Mouse (Mus musculus) naive thymus-derived CD4-positive, alpha-beta T cell, adult 5 months (primary cell): ENCODE data around the gene Gh. TPM values are rescaled to one million over a fixed set of nuclear protein-coding genes. Genes with fewer than 3 reads are reported as not detected.

Experiments used
- polyA plus RNA-seq: library from polyadenylated mRNA; unstranded; fragments of 100-300 nt; shearing (Covaris generic); gene quantifications from one replicate; pipeline ENCODE4 v1.2.1, GENCODE M21; 2017

The Gh gene
- not detected for polyA plus RNA-seq

DNA sequence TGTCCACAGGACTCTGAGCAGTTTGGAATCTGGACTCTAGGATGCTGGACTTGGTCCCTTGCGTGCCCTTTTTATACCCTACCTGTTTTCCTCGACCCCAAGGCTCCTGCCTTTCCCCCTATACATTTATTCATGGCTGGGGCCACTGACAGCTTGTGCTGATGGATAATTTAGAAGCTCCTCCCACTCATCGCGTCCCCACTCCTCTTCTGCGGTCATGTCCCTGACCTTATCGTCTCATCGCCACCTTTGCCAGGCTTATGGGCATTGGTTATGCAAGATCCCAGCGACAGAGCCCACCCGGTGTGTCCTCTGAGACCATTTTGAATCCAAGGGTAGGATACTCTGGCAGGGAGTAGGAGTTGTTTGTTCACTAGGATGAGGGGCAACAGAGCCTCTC lies at the start of gene Gh:
Gene Gh (minus strand): TSS at position 101 of the 400 bp plus-strand sequence.

DNA sequence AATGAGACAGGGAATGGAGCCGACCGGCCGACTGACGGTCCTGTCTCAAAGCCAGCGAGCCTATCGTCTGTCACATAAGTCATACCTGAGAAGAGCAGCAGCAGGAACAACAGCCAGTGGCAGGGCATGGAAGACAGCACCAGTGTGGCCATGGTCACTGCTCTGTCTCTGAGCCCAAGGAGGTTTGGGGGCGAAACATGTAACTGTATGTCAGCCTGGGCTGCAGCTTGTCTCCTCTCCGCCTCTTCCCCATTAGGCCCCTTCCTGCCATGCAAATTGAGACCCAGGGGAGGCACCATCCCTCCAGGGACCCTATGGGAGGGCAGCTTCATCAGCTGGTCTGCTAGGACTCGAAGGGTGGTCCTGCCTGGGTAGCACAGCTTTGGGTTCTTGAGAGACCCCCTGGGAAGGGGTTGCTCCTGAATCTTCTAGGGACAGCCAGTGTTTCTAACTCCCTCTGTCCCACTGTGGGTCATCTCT lies 12.7 kb upstream of the Gh start, which contains the start of gene Cd79b:
Gene Cd79b (minus strand): TSS at position 430 of the 480 bp plus-strand sequence.

DNA sequence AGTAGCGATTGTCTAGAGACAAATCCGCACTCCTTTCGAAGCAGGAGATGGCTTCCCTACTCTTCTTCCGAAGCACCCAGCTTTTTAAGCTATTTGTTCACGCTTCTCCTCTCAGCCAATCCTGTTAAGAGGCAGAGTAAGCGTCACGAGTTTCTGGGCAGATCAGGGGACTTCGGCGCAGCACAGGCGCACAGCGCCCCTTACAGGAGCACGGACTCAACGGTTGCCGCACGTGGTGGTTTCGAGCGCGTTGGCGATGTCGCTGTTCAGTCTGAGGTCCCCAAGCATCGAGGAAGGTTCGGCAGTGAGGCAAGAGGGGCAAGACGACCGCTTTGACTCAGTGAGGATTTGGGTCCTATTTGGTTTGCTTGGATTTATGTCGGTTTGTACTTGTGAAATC lies 25.2 kb downstream of the Gh start, which contains the start of gene Tcam1:
Gene Tcam1 (plus strand): TSS at position 219 of the 400 bp plus-strand sequence.

DNA sequence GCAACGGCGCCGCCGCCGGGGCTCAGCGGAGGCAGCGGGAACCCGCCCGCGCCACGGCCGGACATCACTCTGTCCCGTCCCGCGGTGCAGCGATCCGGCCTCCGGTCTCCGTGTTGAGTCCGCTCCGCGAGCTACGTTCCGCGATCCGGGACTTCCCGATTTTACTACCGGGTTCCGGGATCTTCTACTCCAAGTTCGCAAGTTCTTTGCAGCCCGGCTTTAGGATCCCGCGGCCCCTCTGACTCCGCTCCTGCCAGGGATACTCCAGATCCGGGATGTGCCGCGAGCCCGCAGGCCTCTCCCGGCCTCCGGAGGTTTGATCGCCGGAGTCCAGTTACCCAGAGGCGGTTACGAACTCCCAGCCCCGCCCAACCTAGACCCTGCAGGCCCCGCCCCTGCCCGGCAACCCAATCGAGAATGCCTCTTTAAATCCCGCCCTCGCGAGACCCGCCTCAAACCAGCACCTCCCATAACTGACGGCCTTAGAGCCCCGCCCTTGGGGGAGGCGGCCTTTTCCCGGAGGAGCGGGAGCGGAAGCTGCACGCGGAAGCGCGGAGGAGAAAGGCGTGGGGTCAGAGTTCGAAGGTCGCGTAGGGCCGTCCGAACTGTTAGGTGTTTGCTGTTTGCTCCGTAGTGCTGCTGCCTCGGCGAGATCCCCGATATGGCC lies 28.9 kb downstream of the Gh start, which contains the start of gene Smarcd2:
Gene Smarcd2 (minus strand): TSS at position 329 of the 667 bp plus-strand sequence.

DNA sequence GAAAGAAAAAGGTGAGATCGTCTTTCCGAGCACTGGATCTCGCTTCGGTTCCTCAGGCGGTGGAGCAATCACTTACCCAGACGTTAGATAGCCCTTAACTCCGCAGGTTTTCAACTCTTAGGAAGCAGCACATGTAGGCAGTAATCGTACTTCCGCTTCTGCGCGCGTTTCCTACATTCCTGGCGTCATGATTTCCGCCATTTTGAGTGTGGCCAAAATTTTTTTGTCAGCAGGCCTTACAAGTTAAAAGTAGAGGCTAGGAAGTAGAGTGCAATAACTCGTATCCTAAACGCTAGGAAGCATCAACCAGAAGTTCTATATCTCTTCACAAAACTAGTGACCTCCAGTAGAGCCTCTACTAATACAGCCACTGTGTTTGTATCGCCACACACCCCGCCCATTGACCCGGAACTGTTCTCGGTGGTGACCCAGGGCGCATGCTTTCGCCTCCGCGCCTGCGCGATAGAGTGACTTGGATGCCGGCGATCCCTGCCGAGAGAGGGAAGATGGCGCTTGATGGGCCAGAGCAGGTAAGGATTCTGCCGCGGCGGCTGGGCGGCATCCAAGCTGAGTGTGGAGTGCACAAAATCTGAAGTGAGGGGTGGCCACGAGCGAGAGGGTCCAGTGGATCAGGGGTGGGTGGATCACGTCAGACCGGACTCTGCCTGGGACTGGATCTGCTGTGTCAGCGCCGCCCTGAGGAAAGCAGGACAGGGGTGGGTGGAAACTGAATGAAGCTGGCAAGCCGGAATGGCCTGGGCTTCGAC lies 45.8 kb downstream of the Gh start, which contains the start of the genes Ftsj3 and Psmc5:
Gene Ftsj3 (minus strand): TSS at position 395 of the 767 bp plus-strand sequence.
Gene Psmc5 (plus strand): TSS at position 470 of the 767 bp plus-strand sequence.

Other genes starting within 250 kb of the Gh start
- gene Taco1, start 235.8 kb downstream of the Gh start, polyA plus RNA-seq, result 7.3 TPM
- gene Map3k3, start 217.3 kb downstream of the Gh start, polyA plus RNA-seq, result 201 TPM
- gene Gm10840, start 141.0 kb downstream of the Gh start, polyA plus RNA-seq, result 1.7 TPM
- 1,361 TPM for gene Limd2, start 141.0 kb downstream of the Gh start, polyA plus RNA-seq
- 26.2 TPM for gene Strada, start 99.7 kb downstream of the Gh start, polyA plus RNA-seq
- 71.3 TPM for gene Ccdc47, start 85.5 kb downstream of the Gh start, polyA plus RNA-seq
- gene Ddx42, start 84.9 kb downstream of the Gh start, polyA plus RNA-seq, result 124 TPM
- gene Ftsj3, start 45.8 kb downstream of the Gh start, polyA plus RNA-seq, result 94.9 TPM
- gene Psmc5, start 45.7 kb downstream of the Gh start, polyA plus RNA-seq, result 148 TPM
- gene Smarcd2, start 28.9 kb downstream of the Gh start, polyA plus RNA-seq, result 141 TPM
- not detected for gene Tcam1, start 25.2 kb downstream of the Gh start, polyA plus RNA-seq
- gene Cd79b, start 12.9 kb upstream of the Gh start, polyA plus RNA-seq, result not detected
- gene Scn4a, start 51.4 kb upstream of the Gh start, polyA plus RNA-seq, result not detected
- gene Prr29, start 63.6 kb upstream of the Gh start, polyA plus RNA-seq, result not detected
- 112 TPM for gene Icam2, start 86.2 kb upstream of the Gh start, polyA plus RNA-seq
- gene Ern1, start 186.0 kb upstream of the Gh start, polyA plus RNA-seq, result 8.2 TPM